Mouse (Mus musculus) adrenal gland, postnatal 25 days (tissue): ENCODE results near the gene Mrrf. TPM values are rescaled to one million over a fixed set of nuclear protein-coding genes. Genes with fewer than 3 reads are reported as not detected.

Experiments used
- DNase-seq: peaks from one replicate; pipeline ENCODE4 v3.0.0; 2021; ENCODE audit warnings: mixed read lengths
- total RNA-seq: library from RNA; stranded (reverse); gene quantifications from 2 replicates; pipeline ENCODE4 v1.2.3, GENCODE M21; 2021

Gene Mrrf
- total RNA-seq, 1 experiment from 2014 or later: 24.6 TPM

DNA sequence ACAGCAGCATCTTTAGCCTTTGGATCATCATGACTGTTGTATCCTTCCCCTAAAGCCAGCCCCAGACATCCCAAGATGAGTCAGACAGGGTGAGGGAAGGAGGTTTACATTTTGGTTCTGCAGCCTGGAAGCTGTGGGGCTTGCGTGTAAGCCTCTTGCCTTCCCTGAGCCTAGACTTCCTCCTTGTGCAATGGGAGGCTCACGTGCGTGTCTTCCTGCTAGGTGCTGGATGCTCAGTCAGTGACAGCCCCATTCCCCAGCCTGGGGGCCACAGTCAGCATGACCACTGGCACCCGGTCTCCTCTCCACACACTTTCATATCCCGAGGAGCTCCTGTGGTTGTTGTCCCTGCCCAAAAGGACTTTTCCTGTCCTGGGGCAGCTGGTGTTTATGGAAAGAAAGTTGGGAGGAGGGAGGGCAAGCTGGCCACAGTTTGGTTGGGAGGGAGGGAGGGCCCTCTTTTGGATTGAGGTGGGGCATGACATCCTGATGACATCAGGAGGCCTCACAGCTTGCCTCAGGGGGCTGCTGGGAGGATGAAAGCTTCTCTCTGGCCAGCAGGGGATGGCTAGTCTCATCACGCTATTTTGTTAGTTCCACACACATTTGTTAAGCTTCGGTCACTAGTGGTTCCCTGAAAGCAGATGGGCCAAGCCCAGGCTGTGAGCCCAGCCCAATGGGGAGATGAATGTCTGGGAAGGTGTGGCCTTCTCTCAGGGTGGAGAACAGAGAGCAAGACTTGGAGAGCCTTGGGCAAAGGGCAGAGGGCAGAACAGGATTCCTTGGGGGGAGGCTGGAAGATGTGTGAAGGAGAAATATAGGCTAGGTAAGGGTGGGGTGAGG is 98.6 kb downstream of the Mrrf start:
- DNase-seq: no peak

DNA sequence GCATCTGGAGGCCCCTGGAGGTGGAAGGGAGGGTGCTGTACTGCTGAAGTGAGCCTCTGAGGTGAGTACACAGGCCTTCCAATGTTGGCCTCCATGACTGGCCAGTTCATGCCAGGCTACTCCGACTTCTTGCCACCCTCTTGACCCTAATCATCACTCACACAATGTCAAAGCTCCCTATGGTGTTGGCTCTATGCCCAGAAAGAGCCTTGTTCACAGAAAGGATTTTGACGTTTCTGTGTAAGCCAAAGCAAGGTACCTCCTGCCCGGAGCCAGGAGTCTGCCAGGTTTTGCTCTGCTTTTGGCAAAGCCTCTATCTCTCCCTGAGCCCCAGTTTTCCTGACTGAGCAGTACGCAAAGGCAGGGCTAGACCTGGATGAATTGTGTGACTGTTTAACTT is 99.7 kb downstream of the Mrrf start:
- no peak for DNase-seq

DNA sequence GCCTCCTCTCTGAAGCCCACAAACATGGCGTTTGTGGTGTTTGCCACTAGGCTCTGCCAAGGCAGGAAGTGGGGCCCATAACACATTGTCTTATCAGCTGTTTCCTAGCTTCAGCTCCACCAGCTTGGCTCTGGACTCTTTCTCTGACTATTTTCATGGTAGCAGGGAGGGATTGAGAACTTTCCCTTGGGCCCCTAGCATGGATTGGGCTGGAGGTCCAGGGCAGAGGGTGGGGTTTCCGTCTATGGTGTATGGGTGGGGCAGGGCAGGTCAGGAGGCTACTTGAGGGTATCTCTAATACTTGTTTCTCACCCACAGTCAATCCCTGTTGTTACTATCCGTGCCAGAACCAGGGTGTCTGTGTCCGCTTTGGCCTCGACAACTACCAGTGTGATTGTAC is 100.7 kb downstream of the Mrrf start:
- DNase-seq: no peak

- no peak for DNase-seq
Measured at GRCm38 (mm10) chr2:36237557-36237956, 101.4 kb downstream of the Mrrf start.

DNA sequence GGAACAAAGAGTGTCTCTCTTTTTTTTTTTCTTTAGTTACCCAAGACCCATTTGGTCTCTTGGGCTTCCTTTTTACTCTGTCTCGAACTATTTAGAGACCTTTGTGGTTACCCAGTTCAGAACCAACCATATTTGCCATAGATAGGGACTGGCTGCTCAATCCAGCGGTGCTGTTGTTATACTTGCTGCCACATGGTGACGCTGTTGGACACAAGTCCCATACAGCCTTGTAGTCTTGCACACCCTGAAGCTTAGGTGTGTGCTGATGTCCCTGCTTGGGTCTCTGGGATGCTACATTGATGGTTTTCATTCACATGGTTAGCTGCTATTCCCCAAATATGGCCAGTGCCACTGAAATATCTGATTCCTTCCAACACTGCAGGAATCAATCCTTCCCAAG is 102.3 kb downstream of the Mrrf start:
- no peak for DNase-seq

GRCm38 (mm10) chr2:36238951-36239350 is 102.8 kb downstream of the Mrrf start:
- no peak for DNase-seq

Other genes with a start within 250 kb of the Mrrf start
- gene Ttll11, start 156.5 kb upstream of the Mrrf start, total RNA-seq: 11.6 and 30.4 TPM in 2 replicates
- gene Ndufa8, start 87.0 kb upstream of the Mrrf start, total RNA-seq: 178 and 189 TPM in 2 replicates
- not detected in 2 replicates for gene Morn5, start 86.9 kb upstream of the Mrrf start, total RNA-seq
- gene Lhx6, start 31.0 kb upstream of the Mrrf start, total RNA-seq: 1.8 and 2.6 TPM in 2 replicates
- 27.0 and 28.5 TPM in 2 replicates for gene Rbm18, start 384 bp downstream of the Mrrf start, total RNA-seq
- 8.7 and 12.4 TPM in 2 replicates for gene Ptgs1, start 94.0 kb downstream of the Mrrf start, total RNA-seq
- not detected in 2 replicates for gene Olfr338, start 237.1 kb downstream of the Mrrf start, total RNA-seq